Mouse (Mus musculus) olfactory bulb, adult 2 months (tissue): ENCODE measurements around the gene Saa2.

Source experiments
- CTCF ChIP-seq: fragments of 200-500 bp; IDR thresholded peaks from 2 replicates; pipeline ENCODE4 v1.5.1; 2012; ENCODE audit warnings: low read depth, mild to moderate bottlenecking, low read length, moderate library complexity; ENCODE audit not compliant: insufficient read depth
- POLR2A ChIP-seq: fragments of 200-500 bp; IDR thresholded peaks from 2 replicates; pipeline ENCODE4 v1.6.1; 2012; ENCODE audit warnings: mild to moderate bottlenecking, low read depth, low read length, moderate library complexity; ENCODE audit not compliant: insufficient read depth

- TF ChIP-seq CTCF (no peak), POLR2A (no peak)
These were observed 13.1 kb downstream of the Saa2 start for GRCm38 (mm10) chr7:46764672-46765071.
